29 mouse cellular contexts compared by ENCODE assay signal in the genomic region with DNA sequence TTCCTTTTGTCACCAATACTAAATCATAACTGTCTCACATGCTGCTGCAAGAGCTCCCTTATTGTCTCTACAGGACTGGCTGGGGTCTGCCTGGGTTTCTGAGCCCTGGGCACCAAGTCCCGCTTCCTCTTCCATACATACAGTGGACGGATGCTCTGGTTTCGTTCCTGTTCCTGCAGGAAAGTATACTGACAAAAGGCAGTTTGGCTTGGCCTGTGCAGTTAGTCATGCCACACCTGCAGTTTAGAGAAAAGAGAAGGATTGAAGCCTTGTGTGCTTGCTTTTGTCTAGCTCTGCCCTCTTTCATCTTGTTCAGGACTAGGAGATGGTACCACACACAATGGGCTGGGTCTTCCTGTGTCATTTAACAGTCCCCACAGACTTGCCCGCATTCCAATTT.
"Had no signal": no experiment of that assay in that cellular context is flagged by ENCODE, and none has a peak within 500 bp of the region (broad histone marks: within the 10 kb centered on the region; RNA-seq: fewer than 3 reads in every experiment).

No protein-coding gene starts in this region.

- DNase-seq: left cerebral cortex, postnatal 4 days; liver, embryonic 13.5 days; lung, adult 18-20 months; lung, adult 2 months; lung, embryonic 14.5 days; lung, postnatal 10 days; lung, postnatal 14 days; lung, postnatal 36 days; lung, postnatal 4 days; midbrain, embryonic 14.5 days had no signal

- H3K27me3 ChIP-seq: limb, embryonic 12.5 days; limb, embryonic 13.5 days; limb, embryonic 15.5 days; liver, embryonic 12.5 days; liver, embryonic 13.5 days; liver, embryonic 15.5 days; lung, embryonic 15.5 days; megakaryocyte, embryonic 14.5 days; midbrain, embryonic 12.5 days; midbrain, embryonic 13.5 days; midbrain, embryonic 15.5 days; neural tube, embryonic 12.5 days had no signal

- H3K4me2 ChIP-seq: limb, embryonic 12.5 days; limb, embryonic 13.5 days; limb, embryonic 15.5 days; liver, embryonic 11.5 days; liver, embryonic 12.5 days; liver, embryonic 13.5 days; liver, embryonic 15.5 days; lung, embryonic 14.5 days; lung, embryonic 15.5 days; midbrain, embryonic 12.5 days; midbrain, embryonic 13.5 days; midbrain, embryonic 15.5 days; neural tube, embryonic 12.5 days had no signal

- H3K4me1 ChIP-seq: limb, embryonic 10.5 days; limb, embryonic 12.5 days; limb, embryonic 13.5 days; limb, embryonic 15.5 days; liver, embryonic 12.5 days; liver, embryonic 15.5 days; midbrain, embryonic 10.5 days; neural tube, embryonic 12.5 days had no signal

- H3K9ac ChIP-seq: limb, embryonic 12.5 days; limb, embryonic 13.5 days; limb, embryonic 15.5 days; liver, embryonic 12.5 days; liver, embryonic 13.5 days; liver, embryonic 14.5 days; liver, embryonic 15.5 days; liver, postnatal 0 days; lung, embryonic 14.5 days; lung, embryonic 15.5 days; midbrain, embryonic 12.5 days; midbrain, embryonic 13.5 days; midbrain, embryonic 15.5 days; neural tube, embryonic 12.5 days had no signal

- H3K4me3 ChIP-seq: limb, embryonic 10.5 days; limb, embryonic 12.5 days; limb, embryonic 13.5 days; limb, embryonic 15.5 days; liver, embryonic 12.5 days; liver, embryonic 13.5 days; liver, embryonic 15.5 days; lung, embryonic 15.5 days; megakaryocyte, embryonic 14.5 days; midbrain, embryonic 10.5 days; midbrain, embryonic 12.5 days; midbrain, embryonic 13.5 days; midbrain, embryonic 15.5 days; myocyte; neural tube, embryonic 12.5 days had no signal

- H3K36me3 ChIP-seq: limb, embryonic 10.5 days; limb, embryonic 12.5 days; limb, embryonic 13.5 days; limb, embryonic 15.5 days; liver, embryonic 12.5 days; liver, embryonic 13.5 days; liver, embryonic 15.5 days; lung, embryonic 15.5 days; midbrain, embryonic 10.5 days; midbrain, embryonic 12.5 days; midbrain, embryonic 13.5 days; midbrain, embryonic 15.5 days; neural tube, embryonic 12.5 days had no signal

- ATAC-seq: liver, embryonic 12.5 days; liver, postnatal 0 days; lung, postnatal 0 days; midbrain, embryonic 13.5 days; midbrain, embryonic 15.5 days had no signal

- H3K9me3 ChIP-seq: limb, embryonic 10.5 days; limb, embryonic 12.5 days; limb, embryonic 13.5 days; limb, embryonic 15.5 days; liver, embryonic 12.5 days; liver, embryonic 13.5 days; liver, embryonic 15.5 days; lung, embryonic 15.5 days; midbrain, embryonic 10.5 days; midbrain, embryonic 12.5 days; midbrain, embryonic 13.5 days; midbrain, embryonic 15.5 days; neural tube, embryonic 12.5 days had no signal

- H3K27ac ChIP-seq: limb, embryonic 10.5 days; limb, embryonic 12.5 days; limb, embryonic 13.5 days; limb, embryonic 15.5 days; liver, embryonic 12.5 days; liver, embryonic 13.5 days; liver, embryonic 14.5 days; liver, embryonic 15.5 days; lung, embryonic 15.5 days; macrophage; midbrain, embryonic 10.5 days; midbrain, embryonic 12.5 days; midbrain, embryonic 13.5 days; midbrain, embryonic 15.5 days; neural tube, embryonic 12.5 days had no signal
